Mouse (Mus musculus) CH12.LX (cell line): ENCODE results near the gene Nagpa. TPM values are rescaled to one million over a fixed set of nuclear protein-coding genes. Genes with fewer than 3 reads are reported as not detected.

Experiments used
- DNase-seq: peaks from one replicate; pipeline ENCODE4 v3.0.0-alpha.2; 2013; ENCODE audit errors: extremely low read depth
- H3K27ac ChIP-seq: 2 replicates; pipeline ENCODE4 v1.5.1; 2012; ENCODE audit warnings: low read depth, mild to moderate bottlenecking, control low read depth, moderate library complexity; ENCODE audit not compliant: insufficient read depth
- H3K27me3 ChIP-seq: replicated peaks from 2 replicates; pipeline ENCODE3; 2012; ENCODE audit warnings: inconsistent platforms
- H3K36me3 ChIP-seq, 2 experiments: replicated peaks in 1 of 2; 2 replicates each; pipeline versions ENCODE3 to v1.6.1; 2012; ENCODE audit warnings: inconsistent platforms in 1 of 2, low read length in 1 of 2, mild to moderate bottlenecking in 1 of 2, mixed read lengths in 1 of 2, moderate library complexity in 1 of 2; ENCODE audit not compliant: control insufficient read depth in 1 of 2, insufficient read depth in 1 of 2
- H3K4me1 ChIP-seq, 2 experiments: 2 replicates each; pipeline ENCODE4 v1.6.1; 2012; ENCODE audit warnings: inconsistent platforms in 1 of 2, moderate library complexity in 1 of 2; ENCODE audit not compliant: insufficient read depth in 2 of 2, control insufficient read depth in 1 of 2
- H3K4me2 ChIP-seq: 2 replicates; pipeline ENCODE4 v1.6.1; 2012; ENCODE audit warnings: low read depth, mild to moderate bottlenecking, control low read depth; ENCODE audit not compliant: poor library complexity, insufficient read depth, severe bottlenecking
- H3K4me3 ChIP-seq, 3 experiments: fragments of 150-350 bp in 1 of 3; sonication (generic) in 1 of 3; replicated peaks in 1 of 3; 2 replicates each; pipeline versions ENCODE3 to v1.5.1; 2011 to 2012; ENCODE audit warnings: low read depth in 2 of 3, low read length in 2 of 3, mild to moderate bottlenecking in 2 of 3, moderate library complexity in 2 of 3, control low read depth in 1 of 3, improper control_type of control experiment in 1 of 3, inconsistent platforms in 1 of 3, mixed read lengths in 1 of 3; ENCODE audit not compliant: poor library complexity in 1 of 3
- H3K79me2 ChIP-seq: replicated peaks from 2 replicates; pipeline ENCODE4 v1.6.1; 2012; ENCODE audit warnings: mild to moderate bottlenecking, moderate library complexity; ENCODE audit not compliant: control insufficient read depth, poor library complexity, insufficient read depth, severe bottlenecking; ENCODE audit errors: extremely low read depth
- H3K9ac ChIP-seq: 2 replicates; pipeline ENCODE4 v1.6.1; 2012; ENCODE audit warnings: low read depth, mild to moderate bottlenecking, control low read depth, moderate library complexity; ENCODE audit not compliant: insufficient read depth
- H3K9me3 ChIP-seq: replicated peaks from 2 replicates; pipeline ENCODE3; 2012; ENCODE audit warnings: low read length, inconsistent platforms, mixed read lengths
- BHLHE40 ChIP-seq: IDR thresholded peaks from 2 replicates; pipeline ENCODE4 v1.6.1; 2011; ENCODE audit warnings: mild to moderate bottlenecking, low read depth, low read length, improper control_type of control experiment
- CHD1 ChIP-seq: IDR thresholded peaks from 2 replicates; pipeline ENCODE4 v1.6.1; 2012; ENCODE audit warnings: low read depth, low read length, improper control_type of control experiment, inconsistent platforms
- CHD2 ChIP-seq: IDR thresholded peaks from 2 replicates; pipeline ENCODE4 v1.6.1; 2011; ENCODE audit warnings: low read length, improper control_type of control experiment
- CTCF ChIP-seq, 2 experiments: IDR thresholded peaks in 1 of 2; conservative IDR thresholded peaks in 1 of 2; 2 replicates each; pipeline ENCODE4 v1.5.1; 2011 to 2012; ENCODE audit warnings: low read depth in 2 of 2, low read length in 2 of 2, improper control_type of control experiment in 1 of 2, inconsistent platforms in 1 of 2, mild to moderate bottlenecking in 1 of 2, moderate library complexity in 1 of 2
- E2F4 ChIP-seq: IDR thresholded peaks from 2 replicates; pipeline ENCODE4 v1.6.1; 2011; ENCODE audit warnings: low read depth, low read length, improper control_type of control experiment; ENCODE audit not compliant: insufficient replicate concordance
- ELF1 ChIP-seq: IDR thresholded peaks from 2 replicates; pipeline ENCODE4 v1.6.1; 2014; ENCODE audit warnings: low read depth, mild to moderate bottlenecking, inconsistent platforms, low read length, improper control_type of control experiment
- EP300 ChIP-seq: IDR thresholded peaks from 2 replicates; pipeline ENCODE4 v1.6.1; 2011; ENCODE audit warnings: low read length, improper control_type of control experiment
- ETS1 ChIP-seq: conservative IDR thresholded peaks from 2 replicates; pipeline ENCODE4 v1.6.1; 2012; ENCODE audit warnings: low read depth, mild to moderate bottlenecking, inconsistent platforms, low read length, improper control_type of control experiment, moderate library complexity
- GABPA ChIP-seq: IDR thresholded peaks from 2 replicates; pipeline ENCODE4 v1.6.1; 2012; ENCODE audit warnings: low read depth, low read length, improper control_type of control experiment, inconsistent platforms; ENCODE audit not compliant: insufficient replicate concordance
- HCFC1 ChIP-seq: IDR thresholded peaks from 2 replicates; pipeline ENCODE4 v1.6.1; 2012; ENCODE audit warnings: low read depth, mild to moderate bottlenecking, inconsistent platforms, low read length, improper control_type of control experiment
- IRF4 ChIP-seq: IDR thresholded peaks from 2 replicates; pipeline ENCODE4 v1.6.1; 2014; ENCODE audit warnings: low read depth, mild to moderate bottlenecking, inconsistent platforms, low read length, improper control_type of control experiment
- JUN ChIP-seq: IDR thresholded peaks from 2 replicates; pipeline ENCODE4 v1.6.1; 2011; ENCODE audit warnings: low read depth, mild to moderate bottlenecking, low read length, improper control_type of control experiment, moderate library complexity; ENCODE audit not compliant: insufficient read depth
- JUND ChIP-seq: conservative IDR thresholded peaks from 2 replicates; pipeline ENCODE4 v1.6.1; 2011; ENCODE audit warnings: low read depth, low read length, improper control_type of control experiment
- KAT2A ChIP-seq: IDR thresholded peaks from 2 replicates; pipeline ENCODE4 v1.6.1; 2012; ENCODE audit warnings: low read length, improper control_type of control experiment, inconsistent platforms; ENCODE audit not compliant: insufficient replicate concordance
- MAFK ChIP-seq: IDR thresholded peaks from 2 replicates; pipeline ENCODE4 v1.6.1; 2011; ENCODE audit warnings: low read length, improper control_type of control experiment; ENCODE audit not compliant: insufficient replicate concordance
- MAX ChIP-seq: IDR thresholded peaks from 2 replicates; pipeline ENCODE4 v1.6.1; 2011; ENCODE audit warnings: low read length, improper control_type of control experiment
- MAZ ChIP-seq: IDR thresholded peaks from 2 replicates; pipeline ENCODE4 v1.6.1; 2012; ENCODE audit warnings: low read depth, mild to moderate bottlenecking, inconsistent platforms, low read length, improper control_type of control experiment, moderate library complexity
- MEF2A ChIP-seq: IDR thresholded peaks from 2 replicates; pipeline ENCODE4 v1.6.1; 2014; ENCODE audit warnings: low read depth, mild to moderate bottlenecking, inconsistent platforms, low read length, improper control_type of control experiment, borderline replicate concordance
- MXI1 ChIP-seq: IDR thresholded peaks from 2 replicates; pipeline ENCODE4 v1.6.1; 2011; ENCODE audit warnings: mild to moderate bottlenecking, low read depth, low read length, improper control_type of control experiment
- MYC ChIP-seq: IDR thresholded peaks from 2 replicates; pipeline ENCODE4 v1.6.1; 2011; ENCODE audit warnings: low read depth, mild to moderate bottlenecking, improper control_type of control experiment, low read length
- NELFE ChIP-seq: IDR thresholded peaks from 2 replicates; pipeline ENCODE4 v1.6.1; 2011; ENCODE audit warnings: low read depth, low read length, improper control_type of control experiment
- NRF1 ChIP-seq: IDR thresholded peaks from 2 replicates; pipeline ENCODE4 v1.6.1; 2014; ENCODE audit warnings: low read depth, mild to moderate bottlenecking, inconsistent platforms, low read length, improper control_type of control experiment, moderate library complexity
- PAX5 ChIP-seq: IDR thresholded peaks from 2 replicates; pipeline ENCODE4 v1.6.1; 2012; ENCODE audit warnings: low read length, inconsistent platforms, mixed read lengths
- POLR2A ChIP-seq: IDR thresholded peaks from 2 replicates; pipeline ENCODE4 v1.6.1; 2011; ENCODE audit warnings: low read depth, mild to moderate bottlenecking, improper control_type of control experiment, low read length
- POLR2AphosphoS2 ChIP-seq: IDR thresholded peaks from 2 replicates; pipeline ENCODE4 v1.6.1; 2011; ENCODE audit warnings: low read depth, low read length, improper control_type of control experiment
- RAD21 ChIP-seq: IDR thresholded peaks from 2 replicates; pipeline ENCODE4 v1.6.1; 2011; ENCODE audit warnings: low read depth, mild to moderate bottlenecking, low read length, improper control_type of control experiment, moderate library complexity
- RCOR1 ChIP-seq: conservative IDR thresholded peaks from 2 replicates; pipeline ENCODE4 v1.6.1; 2012; ENCODE audit warnings: low read depth, mild to moderate bottlenecking, inconsistent platforms, low read length, improper control_type of control experiment
- SIN3A ChIP-seq: IDR thresholded peaks from 2 replicates; pipeline ENCODE4 v1.6.1; 2012; ENCODE audit warnings: low read length, improper control_type of control experiment, inconsistent platforms
- SMC3 ChIP-seq: IDR thresholded peaks from 2 replicates; pipeline ENCODE4 v1.6.1; 2011; ENCODE audit warnings: low read depth, low read length, improper control_type of control experiment
- TBP ChIP-seq: conservative IDR thresholded peaks from 2 replicates; pipeline ENCODE4 v1.6.1; 2011; ENCODE audit warnings: low read depth, low read length, improper control_type of control experiment
- TCF12 ChIP-seq: IDR thresholded peaks from 2 replicates; pipeline ENCODE4 v1.6.1; 2014; ENCODE audit warnings: low read depth, mild to moderate bottlenecking, inconsistent platforms, low read length, improper control_type of control experiment
- UBTF ChIP-seq: IDR thresholded peaks from 2 replicates; pipeline ENCODE4 v1.6.1; 2012; ENCODE audit warnings: low read depth, mild to moderate bottlenecking, inconsistent platforms, low read length, improper control_type of control experiment, moderate library complexity
- USF1 ChIP-seq: IDR thresholded peaks from 2 replicates; pipeline ENCODE4 v1.6.1; 2014; ENCODE audit warnings: low read depth, mild to moderate bottlenecking, inconsistent platforms, low read length, improper control_type of control experiment
- USF2 ChIP-seq: conservative IDR thresholded peaks from 2 replicates; pipeline ENCODE4 v1.6.1; 2011; ENCODE audit warnings: low read depth, low read length, improper control_type of control experiment
- ZC3H11A ChIP-seq: IDR thresholded peaks from 2 replicates; pipeline ENCODE4 v1.6.1; 2012; ENCODE audit warnings: low read depth, mild to moderate bottlenecking, inconsistent platforms, low read length, improper control_type of control experiment
- ZKSCAN1 ChIP-seq: IDR thresholded peaks from 2 replicates; pipeline ENCODE4 v1.6.1; 2012; ENCODE audit warnings: low read depth, inconsistent platforms, low read length, improper control_type of control experiment, borderline replicate concordance
- ZMIZ1 ChIP-seq: IDR thresholded peaks from 2 replicates; pipeline ENCODE4 v1.6.1; 2012; ENCODE audit warnings: low read depth, mild to moderate bottlenecking, inconsistent platforms, low read length, improper control_type of control experiment
- ZNF384 ChIP-seq: IDR thresholded peaks from 2 replicates; pipeline ENCODE4 v1.6.1; 2012; ENCODE audit warnings: low read depth, low read length, improper control_type of control experiment, inconsistent platforms
- dilution Hi-C: fragments of 300-500 bp; cut with MboI; formaldehyde crosslinking; loops from 2 replicates; pipeline ENCODE4 v1.14.3; 2020; ENCODE audit warnings: low sequenced_read_pairs; ENCODE audit not compliant: extremely low pct_unique_long_range_greater_than_20kb, extremely low pct_ligation_motif_present
- in situ Hi-C: fragments of 300-500 bp; cut with MboI; formaldehyde crosslinking; loops from 3 replicates; pipeline ENCODE4 v1.14.3; 2019; ENCODE audit warnings: low sequenced_read_pairs, low pct_ligation_motif_present, low pct_unique_long_range_greater_than_20kb, mixed read lengths
- polyA plus RNA-seq: library from polyadenylated mRNA; unstranded; fragments of >175 nt; gene quantifications from 2 replicates; pipeline ENCODE4 v1.2.1, GENCODE M21; 2012; ENCODE audit warnings: low read depth; ENCODE audit not compliant: insufficient read length
- total RNA-seq, 2 experiments: library from RNA; depleted of rRNA; stranded (reverse); fragments of 300-350 nt in 1 of 2; fragments of >200 nt in 1 of 2; gene quantifications; 2 replicates each; pipeline ENCODE4 v1.2.3; 2012 to 2014

Gene Nagpa
- total and polyA plus RNA-seq, 3 experiments, result 41.9 to 80.6 (median 50.2) TPM

DNA sequence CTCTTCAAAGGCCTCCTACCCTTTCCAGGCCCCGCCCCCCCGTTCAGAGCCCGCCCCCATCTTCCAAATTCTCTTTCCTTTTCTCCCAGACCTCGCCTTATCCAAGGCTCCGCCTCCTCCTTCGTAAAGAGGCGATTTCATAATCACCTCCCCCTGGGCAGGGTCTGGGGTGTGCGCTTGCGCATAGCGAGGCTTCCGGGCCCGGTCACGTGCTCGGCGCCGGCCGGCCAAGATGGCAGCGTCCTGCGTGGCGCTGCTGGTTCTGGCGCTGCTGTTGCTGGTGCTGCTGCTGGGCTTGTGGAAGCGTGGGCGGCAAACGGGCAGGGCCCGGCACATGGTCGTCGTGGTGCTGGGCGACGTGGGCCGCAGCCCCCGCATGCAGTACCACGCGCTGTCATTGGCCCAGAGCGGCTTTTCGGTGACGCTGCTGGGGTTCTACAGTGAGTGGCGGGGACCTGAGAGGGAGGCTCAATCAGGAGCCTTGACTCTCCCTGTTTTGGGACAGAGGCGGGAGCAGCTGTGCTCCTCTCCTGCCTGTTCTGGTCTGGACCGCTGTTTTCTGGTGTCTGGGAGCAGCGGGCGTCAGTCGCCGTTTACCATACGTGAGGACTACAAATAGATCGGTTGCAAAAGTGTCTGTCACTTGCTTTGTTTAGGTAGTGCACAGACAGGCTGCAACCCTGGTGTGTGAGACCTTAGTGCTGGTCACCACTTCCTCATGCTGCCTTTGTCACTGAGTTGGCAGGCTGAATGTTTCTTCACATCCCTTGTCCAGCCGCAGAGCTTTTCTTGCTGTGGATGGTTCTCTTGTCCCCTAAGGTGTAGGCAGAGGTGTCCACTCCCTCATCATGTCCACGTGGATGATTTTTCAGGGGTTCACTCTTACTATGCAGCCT is 29.9 kb upstream of the Nagpa start, which contains the start of gene Alg1:
Gene Alg1 (plus strand): TSS at position 204 of the 896 bp plus-strand sequence.
- H3K4me3 ChIP-seq, result peak within 1 kb of the TSS; percentile 81 to 92 (median 84)
- TF ChIP-seq IRF4, result peak; percentile 47
- peak; percentile 88 for TF ChIP-seq MYC
- peak; percentile 99 for TF ChIP-seq BHLHE40
- TF ChIP-seq SMC3, result no peak
- TF ChIP-seq MEF2A, result 0 out of 2 replicates have a peak, but pooled peaks have one; percentile 54
- TF ChIP-seq JUND, result no peak
- TF ChIP-seq HCFC1, result peak; percentile 81
- peak; percentile 99 for TF ChIP-seq NELFE
- peak; percentile 93 for TF ChIP-seq ELF1
- TF ChIP-seq USF2, result peak; percentile 91
- TF ChIP-seq RCOR1, result no peak
- TF ChIP-seq MAX, result peak; percentile 97
- TF ChIP-seq MXI1, result peak; percentile 98
- no peak for TF ChIP-seq E2F4
- TF ChIP-seq PAX5, result no peak
- peak; percentile 96 for TF ChIP-seq USF1
- TF ChIP-seq UBTF, result no peak
- no peak for TF ChIP-seq ZKSCAN1
- TF ChIP-seq CHD1, result no peak
- no peak for TF ChIP-seq RAD21
- TF ChIP-seq KAT2A, result peak; percentile 63; the same call in 1 of the 2 replicates
- TF ChIP-seq SIN3A, result peak; percentile 98
- no peak for TF ChIP-seq CTCF (conservative IDR thresholded peaks at IDR 0.05 in 1 of 2, IDR thresholded peaks at IDR 0.05 in 1 of 2; ENCODE audit: low read depth in 2 of 2, low read length in 2 of 2)
- no peak for TF ChIP-seq JUN
- no peak for TF ChIP-seq CHD2
- TF ChIP-seq TBP, result no peak
- peak; percentile 85; the same call in 1 of the 2 replicates for TF ChIP-seq POLR2AphosphoS2
- peak; percentile 97 for TF ChIP-seq TCF12
- no peak for TF ChIP-seq MAZ
- TF ChIP-seq ETS1, result peak; percentile 32
- peak; percentile 100 for TF ChIP-seq POLR2A
- TF ChIP-seq ZMIZ1, result peak; percentile 97
- TF ChIP-seq GABPA, result no peak
- no peak for TF ChIP-seq ZC3H11A
- no peak for TF ChIP-seq EP300
- peak; percentile 91 for TF ChIP-seq NRF1
- no peak for TF ChIP-seq ZNF384
- no peak for TF ChIP-seq MAFK
- TF ChIP-seq, all 38 proteins: peak for 19
- peaks cover 11% of the 10 kb centered on the region for H3K9me3 ChIP-seq
- H3K9ac ChIP-seq, result peak within 1 kb of the TSS; percentile 64
- peaks cover 4% of the 10 kb centered on the region for H3K27me3 ChIP-seq
- dilution Hi-C loops, result no loop called here
- in situ Hi-C loops, result no loop called here
- peaks cover 15% of the 10 kb centered on the region; the same call in 1 of the 2 replicates for H3K79me2 ChIP-seq
- H3K4me2 ChIP-seq, result peak within 1 kb of the TSS; percentile 85
- H3K4me1 ChIP-seq, result peaks cover 6 to 24% of the 10 kb centered on the region in 2 experiments; a peak in 3 of 4 replicates
- peaks cover 15 to 34% of the 10 kb centered on the region in 2 experiments for H3K36me3 ChIP-seq
- peak within 1 kb of the TSS; percentile 22; the same call in 1 of the 2 replicates for H3K27ac ChIP-seq
- DNase-seq, result peak; percentile 99
